Mouse (Mus musculus) kidney, postnatal 25 days (tissue): Measurements from ENCODE around the gene Cul7.

ENCODE experiments used
- DNase-seq, 2 experiments: peaks; one replicate each; pipeline ENCODE4 v3.0.0; 2021; ENCODE audit warnings: mixed read lengths in 2 of 2

Gene Cul7

GRCm38 (mm10) chr17:46673850-46674529 lies 23.9 kb downstream of the Cul7 start, which contains the start of gene Rrp36:
Rrp36 (minus strand) TSS chr17:46674352.
- DNase-seq, result peak; percentile 93 to 97

GRCm38 (mm10) chr17:46674530-46675283 lies 24.6 kb downstream of the Cul7 start:
- DNase-seq, result peak in 1 of 2 experiments; percentile 61

GRCm38 (mm10) chr17:46678416-46678815 lies 28.3 kb downstream of the Cul7 start, which contains the start of gene Mea1:
Mea1 (plus strand) TSS chr17:46678793.
- DNase-seq, result peak; percentile 30 to 76

- DNase-seq, result no peak
Measured at GRCm38 (mm10) chr17:46678911-46679310, 28.8 kb downstream of the Cul7 start.

- DNase-seq, result peak; percentile 60 to 73
Measured at GRCm38 (mm10) chr17:46679843-46680759, 30.0 kb downstream of the Cul7 start.

- DNase-seq, result peak; percentile 99
Measured at GRCm38 (mm10) chr17:46680760-46681373, 30.7 kb downstream of the Cul7 start, which contains the start of gene Klhdc3. Klhdc3 (minus strand) TSS chr17:46680914.

- DNase-seq, result no peak
Measured at GRCm38 (mm10) chr17:46681466-46682118, 31.5 kb downstream of the Cul7 start.

GRCm38 (mm10) chr17:46682654-46683389 lies 32.7 kb downstream of the Cul7 start:
- no peak for DNase-seq

- no peak for DNase-seq
Measured at GRCm38 (mm10) chr17:46685913-46686312, 35.8 kb downstream of the Cul7 start.

GRCm38 (mm10) chr17:46690665-46691064 lies 40.5 kb downstream of the Cul7 start:
- DNase-seq, result no peak

GRCm38 (mm10) chr17:46691390-46691789 lies 41.3 kb downstream of the Cul7 start:
- no peak for DNase-seq

GRCm38 (mm10) chr17:46694517-46695063 lies 44.5 kb downstream of the Cul7 start:
- no peak for DNase-seq

- DNase-seq, result no peak
Measured at GRCm38 (mm10) chr17:46698515-46698914, 48.4 kb downstream of the Cul7 start.

- no peak for DNase-seq
Measured at GRCm38 (mm10) chr17:46699245-46699644, 49.1 kb downstream of the Cul7 start.

- DNase-seq, result no peak
Measured at GRCm38 (mm10) chr17:46699912-46700311, 49.8 kb downstream of the Cul7 start.

GRCm38 (mm10) chr17:46701489-46701888 lies 51.4 kb downstream of the Cul7 start:
- DNase-seq, result no peak

- DNase-seq, result no peak
Measured at GRCm38 (mm10) chr17:46702100-46702499, 52.0 kb downstream of the Cul7 start.

GRCm38 (mm10) chr17:46702506-46702905 lies 52.4 kb downstream of the Cul7 start:
- no peak for DNase-seq

GRCm38 (mm10) chr17:46703971-46704886 lies 54.1 kb downstream of the Cul7 start:
- DNase-seq, result no peak
